Mouse (Mus musculus) forebrain, embryonic 14.5 days (tissue): ENCODE measurements around the gene Palld. TPM values are rescaled to one million over a fixed set of nuclear protein-coding genes. Genes with fewer than 3 reads are reported as not detected.

Experiments used
- ATAC-seq: fragments of 200-750 bp; cut with Nextera tagmentation; 2 replicates; pipeline ENCODE4 v1.8.0; 2017; ENCODE audit warnings: mild to moderate bottlenecking, moderate library complexity
- DNase-seq: peaks from one replicate; pipeline ENCODE4 v3.0.0-alpha.2; 2015; ENCODE audit warnings: low spot score
- H3K27ac ChIP-seq: fragments of 300-500 bp; sonication (generic); 2 replicates; pipeline ENCODE4 v1.5.1; 2014; ENCODE audit warnings: low read depth, mild to moderate bottlenecking, control low read depth, low read length, moderate library complexity
- H3K27me3 ChIP-seq: fragments of 300-500 bp; sonication (generic); replicated peaks from 2 replicates; pipeline ENCODE4 v1.6.1; 2014; ENCODE audit warnings: low read length, control low read depth, mixed read lengths; ENCODE audit not compliant: control insufficient read depth, insufficient read depth
- H3K36me3 ChIP-seq: fragments of 300-500 bp; sonication (generic); 2 replicates; pipeline ENCODE4 v1.6.1; 2014; ENCODE audit warnings: low read length, control low read depth; ENCODE audit not compliant: control insufficient read depth, insufficient read depth
- H3K4me1 ChIP-seq: fragments of 300-500 bp; sonication (generic); 2 replicates; pipeline ENCODE4 v1.6.1; 2014; ENCODE audit warnings: antibody characterized with exemption, low read length, control low read depth; ENCODE audit not compliant: control insufficient read depth, insufficient read depth
- H3K4me2 ChIP-seq: fragments of 300-500 bp; sonication (generic); 2 replicates; pipeline ENCODE4 v1.6.1; 2014; ENCODE audit warnings: mild to moderate bottlenecking, control low read depth, low read length
- H3K4me3 ChIP-seq: fragments of 300-500 bp; sonication (generic); 2 replicates; pipeline ENCODE4 v1.5.1; 2014; ENCODE audit warnings: low read depth, low read length, control low read depth
- H3K9ac ChIP-seq: fragments of 300-500 bp; sonication (generic); 2 replicates; pipeline ENCODE4 v1.6.1; 2014; ENCODE audit warnings: mild to moderate bottlenecking, low read length, control low read depth, moderate library complexity
- H3K9me3 ChIP-seq: fragments of 300-500 bp; sonication (generic); replicated peaks from 2 replicates; pipeline ENCODE4 v1.6.1; 2016; ENCODE audit warnings: low read length, control low read depth, mixed read lengths; ENCODE audit not compliant: control insufficient read depth
- WGBS: fragments of 180-500 bp; shearing (Covaris S2); extraction: QIAGEN DNeasy Blood & Tissue Kit; methylation state at CpG from one replicate; pipeline ENCODE4 v1.1.7; 2014; 5-methylcytosine and 5-hydroxymethylcytosine counted together
- polyA plus RNA-seq: library from polyadenylated mRNA; unstranded; fragments of >200 nt; fragmentation: Nextera tagmentation; extraction: Ambion mirVana; gene quantifications from 2 replicates; pipeline ENCODE4 v1.2.1, GENCODE M21; 2014

Palld gene
- polyA plus RNA-seq, 1 experiment from 2014 or later: 15.9 TPM

GRCm38 (mm10) chr8:61755186-61755585, 147.3 kb downstream of the Palld start:
- Histone ChIP-seq H3K9me3 (no peaks in the 10 kb centered on the region), H3K27ac (no peak overlapping the region), H3K4me3 (no peak overlapping the region), H3K36me3 (no peaks in the 10 kb centered on the region), H3K4me2 (no peak overlapping the region), H3K4me1 (peaks cover 15% of the 10 kb centered on the region), H3K9ac (no peak overlapping the region), H3K27me3 (no peaks in the 10 kb centered on the region)
- 91% methylated on average over 2 of the region's 2 CpGs for WGBS
- ATAC-seq (no peak), DNase-seq (no peak)

- H3K9ac ChIP-seq: no peak overlapping the region
- 94% methylated on average over 5 of the region's 5 CpGs for WGBS
Measured at GRCm38 (mm10) chr8:61747070-61747469, 155.4 kb downstream of the Palld start.

GRCm38 (mm10) chr8:61745181-61745980, 157.1 kb downstream of the Palld start:
- DNase-seq (peak; percentile 46), ATAC-seq (peak; percentile 60)
- Histone ChIP-seq H3K27ac (no peak overlapping the region), H3K9me3 (no peaks in the 10 kb centered on the region), H3K4me1 (peaks cover 10% of the 10 kb centered on the region), H3K36me3 (no peaks in the 10 kb centered on the region), H3K9ac (no peak overlapping the region), H3K4me2 (no peak overlapping the region), H3K4me3 (no peak overlapping the region), H3K27me3 (no peaks in the 10 kb centered on the region)
- 38% methylated on average over 10 of the region's 10 CpGs for WGBS

More at GRCm38 (mm10) chr8:61747070-61747469, 155.4 kb downstream of the Palld start:
- Histone ChIP-seq H3K27me3 (no peaks in the 10 kb centered on the region), H3K36me3 (no peaks in the 10 kb centered on the region), H3K4me3 (no peak overlapping the region), H3K4me2 (no peak overlapping the region), H3K4me1 (peaks cover 10% of the 10 kb centered on the region), H3K27ac (no peak overlapping the region), H3K9me3 (no peaks in the 10 kb centered on the region)
- ATAC-seq (no peak), DNase-seq (no peak)

- Histone ChIP-seq H3K36me3 (no peaks in the 10 kb centered on the region), H3K27me3 (no peaks in the 10 kb centered on the region), H3K9ac (no peak overlapping the region), H3K4me2 (no peak overlapping the region), H3K9me3 (no peaks in the 10 kb centered on the region), H3K4me1 (peaks cover 10% of the 10 kb centered on the region), H3K27ac (no peak overlapping the region), H3K4me3 (no peak overlapping the region)
- 80% methylated on average over 6 of the region's 6 CpGs for WGBS
- DNase-seq (no peak), ATAC-seq (no peak)
Measured at GRCm38 (mm10) chr8:61743764-61744562, 158.5 kb downstream of the Palld start.

GRCm38 (mm10) chr8:61737465-61737864, 165.0 kb downstream of the Palld start:
- ATAC-seq (no peak), DNase-seq (no peak)
- 94% methylated on average over 4 of the region's 4 CpGs for WGBS
- H3K4me3 ChIP-seq: no peak overlapping the region
- no peak overlapping the region for H3K27ac ChIP-seq
- H3K9me3 ChIP-seq: no peaks in the 10 kb centered on the region
- no peaks in the 10 kb centered on the region for H3K27me3 ChIP-seq
- H3K4me1 ChIP-seq: no peaks in the 10 kb centered on the region
- no peak overlapping the region for H3K9ac ChIP-seq
- H3K36me3 ChIP-seq: no peaks in the 10 kb centered on the region
- H3K4me2 ChIP-seq: no peak overlapping the region

GRCm38 (mm10) chr8:61736739-61737243, 165.7 kb downstream of the Palld start:
- no peaks in the 10 kb centered on the region for H3K4me1 ChIP-seq
- no peak overlapping the region for H3K9ac ChIP-seq
- no peak for ATAC-seq
- no peak for DNase-seq
- no peaks in the 10 kb centered on the region for H3K27me3 ChIP-seq
- H3K27ac ChIP-seq: no peak overlapping the region
- no peaks in the 10 kb centered on the region for H3K36me3 ChIP-seq
- H3K9me3 ChIP-seq: no peaks in the 10 kb centered on the region
- WGBS: 87% methylated on average over 8 of the region's 8 CpGs
- H3K4me3 ChIP-seq: no peak overlapping the region
- no peak overlapping the region for H3K4me2 ChIP-seq

GRCm38 (mm10) chr8:61736117-61736516, 166.4 kb downstream of the Palld start:
- Histone ChIP-seq H3K4me2 (no peak overlapping the region), H3K4me3 (no peak overlapping the region), H3K36me3 (no peaks in the 10 kb centered on the region), H3K9ac (no peak overlapping the region), H3K4me1 (no peaks in the 10 kb centered on the region), H3K9me3 (no peaks in the 10 kb centered on the region), H3K27ac (no peak overlapping the region), H3K27me3 (no peaks in the 10 kb centered on the region)
- ATAC-seq (no peak), DNase-seq (no peak)
- 59% methylated on average over 4 of the region's 4 CpGs for WGBS

- Histone ChIP-seq H3K4me3 (no peak overlapping the region), H3K9me3 (no peaks in the 10 kb centered on the region), H3K4me1 (no peaks in the 10 kb centered on the region), H3K27ac (no peak overlapping the region), H3K9ac (no peak overlapping the region), H3K36me3 (no peaks in the 10 kb centered on the region), H3K27me3 (no peaks in the 10 kb centered on the region), H3K4me2 (no peak overlapping the region)
- DNase-seq (no peak), ATAC-seq (no peak)
- 95% methylated on average over 8 of the region's 8 CpGs for WGBS
Measured at GRCm38 (mm10) chr8:61734164-61734563, 168.3 kb downstream of the Palld start.

GRCm38 (mm10) chr8:61732184-61732583, 170.3 kb downstream of the Palld start:
- H3K27ac ChIP-seq: no peak overlapping the region
- H3K4me3 ChIP-seq: no peak overlapping the region
- no peak overlapping the region for H3K4me2 ChIP-seq
- no peaks in the 10 kb centered on the region for H3K9me3 ChIP-seq
- no peak for ATAC-seq
- 91% methylated on average over 6 of the region's 6 CpGs for WGBS
- no peak overlapping the region for H3K9ac ChIP-seq
- no peaks in the 10 kb centered on the region for H3K36me3 ChIP-seq
- H3K4me1 ChIP-seq: no peaks in the 10 kb centered on the region
- DNase-seq: no peak
- no peaks in the 10 kb centered on the region for H3K27me3 ChIP-seq
